Mouse (Mus musculus): Measurements from ENCODE around the gene Tfam. TPM values are rescaled to one million over a fixed set of nuclear protein-coding genes. Genes with fewer than 3 reads are reported as not detected.

Tfam gene
- 65.4 TPM for total RNA-seq (2023)

GRCm38 (mm10) chr10:71238240-71238554, at the start of gene Tfam:
Gene Tfam (minus strand): TSS chr10:71238280.

GRCm38 (mm10) chr10:71285126-71285580, 47.1 kb upstream of the Tfam start, which contains the start of gene Ube2d1:
Gene Ube2d1 (minus strand): TSS chr10:71285262.

Other genes starting within 250 kb of the Tfam start
- 0.28 TPM for gene Bicc1, start 78.6 kb downstream of the Tfam start, total RNA-seq (2023)
- gene Ube2d1, start 47.0 kb upstream of the Tfam start, total RNA-seq (2023) = 40.5 TPM
- 10.4 TPM for gene Cisd1, start 106.7 kb upstream of the Tfam start, total RNA-seq (2023)
- gene Ipmk, start 109.5 kb upstream of the Tfam start, total RNA-seq (2023) = 17.8 TPM